Mouse (Mus musculus) midbrain, embryonic 13.5 days (tissue): Measurements from ENCODE around the gene Gpatch11. TPM values are rescaled to one million over a fixed set of nuclear protein-coding genes. Genes with fewer than 3 reads are reported as not detected.

Experiments
- ATAC-seq: fragments of 200-750 bp; cut with Nextera tagmentation; 2 replicates; pipeline ENCODE4 v1.8.0; 2017; ENCODE audit warnings: mild to moderate bottlenecking, moderate TSS enrichment, moderate library complexity
- H3K27ac ChIP-seq: fragments of 300-500 bp; sonication (generic); 2 replicates; pipeline ENCODE4 v1.5.1; 2015; ENCODE audit warnings: inconsistent platforms, mild to moderate bottlenecking, moderate library complexity
- H3K27me3 ChIP-seq: fragments of 300-500 bp; sonication (generic); 2 replicates; pipeline ENCODE4 v1.6.1; 2015; ENCODE audit warnings: mild to moderate bottlenecking, inconsistent platforms
- H3K36me3 ChIP-seq: fragments of 300-500 bp; sonication (generic); 2 replicates; pipeline ENCODE4 v1.6.1; 2015; ENCODE audit warnings: mild to moderate bottlenecking, inconsistent platforms
- H3K4me1 ChIP-seq: fragments of 300-500 bp; sonication (generic); replicated peaks from 2 replicates; pipeline ENCODE4 v1.6.1; 2015; ENCODE audit warnings: inconsistent platforms
- H3K4me2 ChIP-seq: fragments of 300-500 bp; sonication (generic); replicated peaks from 2 replicates; pipeline ENCODE4 v1.6.1; 2015; ENCODE audit warnings: moderate library complexity, mild to moderate bottlenecking, inconsistent platforms
- H3K4me3 ChIP-seq: fragments of 300-500 bp; sonication (generic); replicated peaks from 2 replicates; pipeline ENCODE4 v1.5.1; 2015; ENCODE audit warnings: mild to moderate bottlenecking, inconsistent platforms
- H3K9ac ChIP-seq: fragments of 300-500 bp; sonication (generic); replicated peaks from 2 replicates; pipeline ENCODE4 v1.6.1; 2015; ENCODE audit warnings: mild to moderate bottlenecking, inconsistent platforms
- H3K9me3 ChIP-seq: fragments of 300-500 bp; sonication (generic); 2 replicates; pipeline ENCODE4 v1.6.1; 2016; ENCODE audit warnings: mild to moderate bottlenecking, inconsistent platforms
- WGBS: fragments of 180-500 bp; shearing (Covaris S2); methylation state at CpG from one replicate; pipeline ENCODE4 v1.1.7; 2015; 5-methylcytosine and 5-hydroxymethylcytosine counted together
- polyA plus RNA-seq: library from polyadenylated mRNA; unstranded; fragments of >200 nt; fragmentation: Nextera tagmentation; extraction: Ambion mirVana; gene quantifications from 2 replicates; pipeline ENCODE4 v1.2.1, GENCODE M21; 2015

The Gpatch11 gene
- polyA plus RNA-seq, 1 experiment from 2014 or later = 45.9 TPM

DNA sequence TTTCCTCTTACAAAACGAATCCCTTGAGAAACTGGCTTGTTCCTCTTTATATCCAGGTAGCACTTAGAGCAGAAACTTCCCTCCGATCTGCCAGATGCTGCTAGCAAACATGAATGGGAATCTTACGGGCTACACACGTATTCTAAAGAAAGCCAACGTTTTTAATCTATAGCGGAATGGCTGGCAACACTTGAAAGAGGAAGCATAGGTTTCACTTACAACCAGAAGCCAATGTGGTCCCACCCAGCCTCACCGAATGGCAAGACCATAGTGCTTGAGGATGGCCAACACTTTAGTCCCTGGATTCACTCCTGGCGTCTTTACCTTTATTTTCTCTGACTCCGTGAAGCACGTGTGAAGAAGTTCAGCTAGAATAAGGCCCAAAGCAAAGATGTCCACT, 20.9 kb downstream of the Gpatch11 start:
- no peaks in the 10 kb centered on the region for H3K4me1 ChIP-seq
- no peak overlapping the region for H3K9ac ChIP-seq
- 87% methylated on average over 10 of the region's 10 CpGs for WGBS
- no peak overlapping the region for H3K4me2 ChIP-seq
- H3K27ac ChIP-seq = no peak overlapping the region
- H3K4me3 ChIP-seq = no peak overlapping the region
- peaks cover 13% of the 10 kb centered on the region; the same call in 1 of the 2 replicates for H3K36me3 ChIP-seq
- ATAC-seq = no peak
- H3K27me3 ChIP-seq = no peaks in the 10 kb centered on the region
- no peaks in the 10 kb centered on the region for H3K9me3 ChIP-seq

DNA sequence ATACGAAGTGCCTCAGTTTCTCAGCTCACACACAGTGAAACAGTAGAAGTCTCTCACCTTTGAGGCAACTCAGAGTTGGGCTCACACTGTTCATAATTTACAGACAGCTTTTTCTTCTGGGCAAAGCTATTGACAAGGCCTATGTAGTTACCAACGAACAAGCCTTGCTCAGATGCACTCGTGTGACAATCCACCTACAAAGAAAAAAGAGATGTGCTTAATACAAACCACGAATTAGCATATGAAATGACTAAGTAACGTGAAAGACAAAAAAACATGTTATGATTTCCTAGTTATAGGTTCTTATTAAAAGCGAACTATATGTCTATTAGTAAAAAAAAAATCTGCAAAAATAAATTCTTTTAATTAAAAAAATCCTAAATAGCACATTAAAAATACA, 38.5 kb downstream of the Gpatch11 start:
- no peak overlapping the region for H3K4me3 ChIP-seq
- H3K27ac ChIP-seq = no peak overlapping the region
- H3K9me3 ChIP-seq = no peaks in the 10 kb centered on the region
- no peaks in the 10 kb centered on the region for H3K27me3 ChIP-seq
- H3K9ac ChIP-seq = no peak overlapping the region
- no peak for ATAC-seq
- H3K4me2 ChIP-seq = no peak overlapping the region
- 87% methylated on average over 6 of the region's 6 CpGs for WGBS
- no peaks in the 10 kb centered on the region for H3K36me3 ChIP-seq
- H3K4me1 ChIP-seq = no peaks in the 10 kb centered on the region

DNA sequence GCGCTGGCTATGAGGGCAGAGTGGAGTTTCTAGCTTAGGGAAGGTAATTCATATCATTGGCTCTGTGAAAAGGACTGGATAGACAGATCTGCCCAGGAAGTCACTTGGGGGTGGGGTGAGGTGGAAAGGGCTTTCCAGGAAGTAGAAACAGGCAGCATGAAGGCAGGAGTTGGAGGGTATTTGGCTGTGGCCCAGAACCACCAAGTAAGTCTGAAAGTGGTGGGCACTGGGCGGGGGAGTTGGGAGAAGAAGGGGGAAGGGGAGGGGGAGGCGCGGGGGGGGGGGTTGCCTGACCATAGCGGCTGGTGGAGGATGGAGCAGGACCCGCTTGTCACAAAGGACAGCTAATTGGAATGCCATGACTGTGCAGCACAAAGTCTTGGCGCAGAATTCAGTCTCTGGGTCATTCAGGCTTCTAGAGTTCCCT, 46.5 kb downstream of the Gpatch11 start:
- Histone ChIP-seq H3K4me3 (peak overlapping the region; percentile 44), H3K9me3 (no peaks in the 10 kb centered on the region), H3K9ac (peak overlapping the region; percentile 64), H3K27me3 (no peaks in the 10 kb centered on the region), H3K36me3 (no peaks in the 10 kb centered on the region), H3K27ac (no peak overlapping the region), H3K4me2 (peak overlapping the region; percentile 82), H3K4me1 (peaks cover 14% of the 10 kb centered on the region)
- 7% methylated on average over 6 of the region's 7 CpGs for WGBS
- ATAC-seq = peak; percentile 77

DNA sequence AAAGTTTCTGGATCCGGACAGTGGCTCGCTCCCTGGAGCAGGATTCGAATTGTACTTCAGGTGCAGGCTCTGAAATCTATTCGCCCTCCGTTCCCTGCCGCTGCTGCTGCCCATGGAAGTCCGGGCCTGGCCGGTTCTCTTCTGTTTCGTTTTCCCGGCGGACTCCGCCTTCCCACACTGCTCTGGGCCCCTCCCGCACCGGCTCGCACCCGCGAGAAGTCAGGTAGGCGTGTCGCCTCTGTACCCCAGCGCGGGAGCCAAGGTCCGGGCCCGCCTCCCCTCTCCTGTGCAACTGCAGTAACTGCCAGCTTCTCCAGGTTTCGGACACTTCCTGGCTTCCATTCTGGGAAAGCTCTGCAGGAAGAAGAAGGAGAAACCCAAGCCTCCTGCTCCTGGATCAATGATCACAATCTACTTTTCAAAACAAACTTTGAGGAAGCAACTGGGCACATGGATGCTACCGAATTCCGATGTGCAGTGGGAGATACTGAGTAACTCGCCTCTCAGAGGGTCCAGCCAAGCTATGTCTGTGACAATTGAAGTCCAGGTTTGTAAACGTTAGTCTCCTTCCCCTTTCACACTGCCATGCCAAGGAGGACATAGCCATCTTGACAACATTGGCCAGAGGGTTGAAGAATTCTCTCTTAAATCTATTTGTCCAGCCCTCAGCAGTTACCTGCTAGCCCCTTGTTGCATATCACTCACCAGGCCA, 47.2 kb downstream of the Gpatch11 start, which contains the start of gene Eif2ak2:
TSS of gene Eif2ak2 (minus strand) at position 173 of the 712 bp plus-strand sequence.
- Histone ChIP-seq H3K4me2 (peak within 1 kb of the TSS; percentile 82), H3K4me3 (peak within 1 kb of the TSS; percentile 44), H3K4me1 (peaks cover 14% of the 10 kb centered on the region), H3K36me3 (no peaks in the 10 kb centered on the region), H3K9me3 (no peaks in the 10 kb centered on the region), H3K27ac (no peak within 1 kb of the TSS), H3K9ac (peak within 1 kb of the TSS; percentile 64), H3K27me3 (no peaks in the 10 kb centered on the region)
- ATAC-seq = peak; percentile 91
- WGBS = 3% methylated on average over 28 of the region's 28 CpGs

DNA sequence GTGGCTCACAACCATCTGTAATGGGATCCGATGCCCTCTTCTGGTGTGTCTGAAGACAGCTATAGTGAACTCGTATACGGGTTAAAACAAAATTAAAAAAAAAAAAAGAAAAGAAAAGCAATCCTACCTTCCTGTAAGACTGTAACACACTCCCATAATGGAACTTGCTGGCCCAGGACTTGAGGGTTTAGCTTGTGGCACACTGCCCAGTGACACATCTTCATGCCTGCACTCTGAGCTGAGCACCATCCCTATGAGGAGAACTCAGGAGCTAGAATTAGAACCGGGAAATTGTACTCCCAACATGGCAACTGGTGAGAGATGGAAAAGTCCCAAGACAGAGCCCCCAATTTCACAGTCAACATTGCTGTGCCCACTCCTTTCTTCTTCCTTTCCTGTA, 47.9 kb downstream of the Gpatch11 start:
- no peak for ATAC-seq
- H3K9ac ChIP-seq = no peak overlapping the region
- H3K4me1 ChIP-seq = peaks cover 14% of the 10 kb centered on the region
- H3K9me3 ChIP-seq = no peaks in the 10 kb centered on the region
- no peaks in the 10 kb centered on the region for H3K27me3 ChIP-seq
- H3K36me3 ChIP-seq = no peaks in the 10 kb centered on the region
- no peak overlapping the region for H3K4me2 ChIP-seq
- no peak overlapping the region for H3K27ac ChIP-seq
- WGBS = 90% methylated on average over 4 of the region's 4 CpGs
- no peak overlapping the region for H3K4me3 ChIP-seq

DNA sequence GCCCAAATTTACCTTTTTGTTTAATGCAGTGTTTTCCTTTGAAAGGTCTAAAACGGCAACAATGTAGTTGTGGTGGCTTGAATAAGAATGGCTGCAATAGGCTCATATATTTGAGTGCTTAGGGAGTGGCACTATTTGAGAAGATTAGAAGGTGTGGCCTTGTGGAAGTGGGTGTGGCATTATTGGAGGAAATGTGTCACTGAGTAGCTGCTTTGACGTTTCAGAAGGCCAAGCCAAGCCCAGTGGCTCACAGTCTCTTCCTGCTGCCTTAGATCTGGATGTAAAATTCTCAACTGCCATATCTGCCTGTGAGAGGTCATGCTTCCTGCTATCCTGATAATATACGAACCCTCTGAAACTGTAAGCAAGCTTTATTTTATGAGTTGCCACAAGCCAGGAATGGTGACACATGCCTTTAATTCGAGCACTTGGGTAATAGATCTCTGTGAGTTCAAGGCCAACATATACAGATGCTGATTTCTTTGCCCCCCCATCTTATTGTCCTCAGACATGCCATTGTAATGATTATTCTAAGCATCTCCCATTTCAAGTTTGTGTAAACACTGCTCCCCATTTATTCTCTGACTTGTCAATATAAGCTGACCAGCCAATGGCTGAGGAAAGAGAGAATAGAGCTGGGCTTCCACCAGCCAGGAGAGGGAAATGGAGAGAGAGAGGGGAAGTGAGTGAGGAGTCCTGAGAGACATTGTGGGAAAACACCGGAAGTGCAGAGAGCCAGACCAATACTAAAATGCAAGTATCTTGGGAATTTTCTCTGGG, 50.1 kb downstream of the Gpatch11 start:
- no peaks in the 10 kb centered on the region for H3K27me3 ChIP-seq
- no peaks in the 10 kb centered on the region for H3K9me3 ChIP-seq
- no peak overlapping the region for H3K4me3 ChIP-seq
- H3K4me2 ChIP-seq = no peak overlapping the region
- WGBS = 87% methylated on average over 5 of the region's 5 CpGs
- ATAC-seq = no peak
- no peak overlapping the region for H3K9ac ChIP-seq
- no peak overlapping the region for H3K27ac ChIP-seq
- H3K36me3 ChIP-seq = no peaks in the 10 kb centered on the region
- H3K4me1 ChIP-seq = peaks cover 14% of the 10 kb centered on the region

DNA sequence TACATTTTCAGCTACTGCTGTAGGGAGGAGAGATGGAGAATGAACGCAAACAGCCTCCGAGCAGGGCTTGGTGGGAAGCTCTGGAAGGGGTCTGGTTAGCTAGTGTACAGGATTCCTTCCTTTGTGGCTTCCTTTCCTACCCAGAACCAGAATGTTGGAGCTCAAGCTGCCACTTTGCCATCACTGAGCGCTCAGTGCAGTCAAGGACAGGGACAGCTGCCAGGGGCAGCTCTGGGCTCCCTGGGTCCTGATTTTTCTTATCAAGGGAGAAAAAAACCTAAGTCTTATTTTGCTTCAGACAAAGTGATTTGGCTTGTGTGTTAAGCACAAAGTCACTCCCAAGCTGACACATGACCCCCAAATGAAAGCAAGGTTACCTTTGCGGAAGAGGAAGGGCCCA, 53.2 kb downstream of the Gpatch11 start:
- no peaks in the 10 kb centered on the region for H3K36me3 ChIP-seq
- H3K9ac ChIP-seq = no peak overlapping the region
- H3K27ac ChIP-seq = no peak overlapping the region
- no peaks in the 10 kb centered on the region for H3K4me1 ChIP-seq
- no peaks in the 10 kb centered on the region for H3K27me3 ChIP-seq
- ATAC-seq = no peak
- no peaks in the 10 kb centered on the region for H3K9me3 ChIP-seq
- no peak overlapping the region for H3K4me2 ChIP-seq
- no peak overlapping the region for H3K4me3 ChIP-seq
- 87% methylated on average over 4 of the region's 4 CpGs for WGBS

DNA sequence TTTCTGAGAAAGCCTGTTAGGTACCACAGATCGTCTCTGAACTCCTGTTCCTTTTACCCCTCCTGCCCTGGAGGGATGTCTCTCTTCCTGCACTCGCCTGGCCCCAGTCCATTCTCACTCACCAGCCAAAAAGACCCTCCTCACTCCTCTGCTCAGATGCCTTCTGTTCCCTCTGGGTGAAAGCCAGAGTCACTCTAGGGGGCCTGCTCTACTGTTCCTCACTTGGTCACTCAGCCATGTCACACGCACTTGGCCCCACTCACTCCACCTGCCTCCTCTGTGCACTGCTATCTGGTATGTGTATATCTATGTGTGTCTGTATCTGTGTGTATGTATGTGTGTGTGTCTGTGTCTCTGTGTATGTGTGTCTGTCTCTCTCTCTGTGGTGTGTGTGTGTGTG, 53.8 kb downstream of the Gpatch11 start:
- no peak for ATAC-seq
- no peak overlapping the region for H3K4me3 ChIP-seq
- no peaks in the 10 kb centered on the region for H3K4me1 ChIP-seq
- H3K27ac ChIP-seq = no peak overlapping the region
- H3K36me3 ChIP-seq = no peaks in the 10 kb centered on the region
- no peaks in the 10 kb centered on the region for H3K9me3 ChIP-seq
- WGBS = 66% methylated on average over 3 of the region's 3 CpGs
- H3K4me2 ChIP-seq = no peak overlapping the region
- no peak overlapping the region for H3K9ac ChIP-seq
- no peaks in the 10 kb centered on the region for H3K27me3 ChIP-seq

DNA sequence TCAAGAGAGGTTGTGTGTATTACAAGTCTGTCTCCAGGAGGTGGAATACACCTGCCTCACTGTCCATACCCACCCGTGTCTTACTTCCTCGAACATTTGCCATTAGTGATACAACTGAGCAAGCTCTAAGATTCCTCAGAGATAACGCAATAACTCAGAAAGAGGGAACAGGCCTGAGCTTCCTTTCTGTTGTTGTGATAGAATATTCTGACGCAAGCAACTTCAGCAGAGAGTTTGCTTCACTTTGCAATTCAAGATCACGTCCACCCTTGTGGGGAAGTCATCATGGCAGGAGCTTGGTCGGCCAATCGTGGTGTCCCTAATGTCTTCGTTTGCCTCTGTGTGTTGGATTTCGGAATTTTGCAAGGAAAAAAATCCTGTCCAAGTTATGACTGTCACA, 55.7 kb downstream of the Gpatch11 start:
- Histone ChIP-seq H3K27me3 (no peaks in the 10 kb centered on the region), H3K4me2 (no peak overlapping the region), H3K4me3 (no peak overlapping the region), H3K36me3 (no peaks in the 10 kb centered on the region), H3K9me3 (no peaks in the 10 kb centered on the region), H3K27ac (no peak overlapping the region), H3K9ac (no peak overlapping the region), H3K4me1 (0 out of 2 replicates have a peak, but pooled peaks cover 5% of the 10 kb centered on the region)
- WGBS = 89% methylated on average over 9 of the region's 9 CpGs
- ATAC-seq = no peak

DNA sequence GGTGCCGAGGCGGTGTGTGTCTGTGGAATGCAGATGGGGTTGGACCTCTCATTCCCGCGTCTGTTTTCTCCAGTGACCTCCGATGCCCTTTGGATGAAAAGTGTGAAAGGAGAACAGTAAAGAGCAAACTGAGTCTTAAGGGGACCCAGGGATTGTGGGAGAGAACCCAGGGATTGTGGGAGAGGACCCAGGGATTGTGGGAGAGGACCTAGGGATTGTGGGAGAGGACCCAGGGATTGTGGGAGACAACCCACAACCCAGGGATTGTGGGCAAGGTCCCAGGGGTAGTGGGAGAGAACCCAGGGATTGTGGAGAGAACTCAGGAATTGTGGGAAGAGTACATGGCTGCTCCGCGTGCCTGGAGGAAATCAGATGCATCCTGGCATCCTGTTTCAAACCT, 59.6 kb downstream of the Gpatch11 start:
- no peaks in the 10 kb centered on the region for H3K36me3 ChIP-seq
- H3K4me2 ChIP-seq = no peak overlapping the region
- H3K9me3 ChIP-seq = no peaks in the 10 kb centered on the region
- H3K27ac ChIP-seq = no peak overlapping the region
- 89% methylated on average over 7 of the region's 7 CpGs for WGBS
- 0 out of 2 replicates have a peak, but pooled peaks cover 5% of the 10 kb centered on the region for H3K4me1 ChIP-seq
- no peak overlapping the region for H3K4me3 ChIP-seq
- no peak for ATAC-seq
- no peaks in the 10 kb centered on the region for H3K27me3 ChIP-seq
- H3K9ac ChIP-seq = no peak overlapping the region

DNA sequence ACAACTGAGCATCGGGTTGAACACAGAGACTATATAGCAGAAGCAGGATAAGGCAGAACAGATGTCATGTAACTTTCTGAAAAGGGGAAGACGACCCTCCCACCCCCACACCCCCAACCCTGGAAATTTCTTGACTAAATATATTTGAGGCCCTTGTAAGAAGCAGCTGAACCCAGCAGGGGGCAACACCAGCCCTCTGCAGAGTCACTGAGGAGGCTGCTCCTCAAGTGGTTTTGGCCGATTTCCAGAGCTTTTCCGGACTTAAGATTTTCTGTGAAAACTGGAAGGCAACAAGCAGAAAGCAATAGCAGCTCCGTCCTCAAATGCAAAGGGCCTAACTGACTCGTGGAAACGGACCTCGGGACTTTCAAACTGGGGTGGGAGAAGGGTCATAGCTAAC, 60.0 kb downstream of the Gpatch11 start:
- Histone ChIP-seq H3K27me3 (no peaks in the 10 kb centered on the region), H3K4me3 (no peak overlapping the region), H3K9ac (no peak overlapping the region; the same call in 1 of the 2 replicates), H3K27ac (no peak overlapping the region), H3K36me3 (no peaks in the 10 kb centered on the region), H3K4me2 (no peak overlapping the region), H3K4me1 (0 out of 2 replicates have a peak, but pooled peaks cover 5% of the 10 kb centered on the region), H3K9me3 (no peaks in the 10 kb centered on the region)
- 40% methylated on average over 8 of the region's 8 CpGs for WGBS
- ATAC-seq = 0 out of 2 replicates have a peak, but pooled peaks have one; percentile 30
